Mouse (Mus musculus) left cerebral cortex, postnatal 25 days (tissue): ENCODE data around the gene Kctd13. TPM values are rescaled to one million over a fixed set of nuclear protein-coding genes. Genes with fewer than 3 reads are reported as not detected.
A peak's percentile ranks its signal among the peaks of the same experiment; 100 is the strongest.
"Not testable (repeated sequence)": the region's sequence is repeated elsewhere in the genome, so short reads cannot be mapped to it uniquely, and the experiment has no call there.

Experiments used
- DNase-seq, 2 experiments: peaks; one replicate each; pipeline ENCODE4 v3.0.0; 2022; ENCODE audit warnings: low spot score in 2 of 2, mixed read lengths in 1 of 2
- intact Hi-C: fragments of 180-260 bp; cut with DNase I; formaldehyde crosslinking; loops from one replicate; pipeline ENCODE4 v1.15.1; 2025
- total RNA-seq, 2 experiments: library from RNA; stranded (reverse); gene quantifications; 2 replicates each; pipeline ENCODE4 v1.2.3; 2021

Kctd13 gene
- 100 to 1,000 TPM; 139 TPM for total RNA-seq

DNA sequence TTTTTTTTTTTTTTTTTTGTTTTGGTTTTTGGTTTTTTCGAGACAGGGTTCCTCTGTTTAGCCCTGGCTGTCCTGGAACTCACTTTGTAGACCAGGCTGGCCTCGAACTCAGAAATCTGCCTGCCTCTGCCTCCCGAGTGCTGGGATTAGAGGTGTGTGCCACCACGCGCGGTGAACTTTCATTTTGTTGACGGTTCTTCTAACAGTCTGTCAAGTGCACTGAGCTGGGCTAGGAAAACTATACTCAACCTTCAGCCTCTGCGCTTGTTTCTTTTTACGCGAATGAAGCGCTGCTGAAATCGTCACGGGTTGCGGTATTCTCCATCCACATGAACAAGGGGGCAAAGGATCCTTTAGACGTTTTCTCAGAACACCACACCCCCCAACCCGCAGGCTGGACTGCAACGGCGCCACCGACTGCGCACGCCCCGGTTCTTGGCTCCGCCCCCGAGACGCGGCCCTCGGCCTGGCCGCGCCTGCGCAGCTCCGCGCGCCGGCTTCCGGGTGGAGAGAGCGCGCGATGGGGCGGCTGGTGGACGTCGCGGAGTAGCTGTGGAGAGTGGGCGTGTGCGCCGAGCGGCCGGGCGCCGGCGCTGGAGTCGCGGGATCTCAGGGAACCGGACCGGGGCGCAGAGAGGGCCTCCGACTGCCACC is at the start of gene Kctd13:
TSS of gene Kctd13 (plus strand) at position 496 of the 654 bp plus-strand sequence.
- peak; percentile 92 for DNase-seq
- intact Hi-C loops = loop anchor here (5.0 kb wide), 1 partner anchor 41 kb away; no protein-coding TSS in a partner anchor

DNA sequence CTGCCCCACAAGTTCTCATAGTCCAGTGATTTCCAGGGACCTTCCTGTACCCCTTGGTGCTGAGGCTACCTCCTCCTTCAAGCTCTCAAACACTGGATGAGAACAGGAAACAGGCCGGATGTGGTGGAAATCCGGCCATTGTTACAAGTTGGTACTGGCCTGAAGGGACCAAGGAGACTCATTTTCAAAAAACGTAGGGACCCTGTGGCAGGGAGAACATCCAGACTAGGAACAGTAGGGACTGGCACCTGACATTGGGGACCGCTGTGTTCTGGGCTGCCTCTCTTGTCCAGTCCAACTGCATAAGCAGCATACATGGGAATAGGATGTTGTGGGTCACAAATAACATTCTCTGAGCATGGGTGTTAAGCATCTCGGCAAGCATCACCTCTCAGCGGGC is 47.6 kb upstream of the Kctd13 start:
- intact Hi-C loops = loop anchor here (5.0 kb wide), 1 partner anchor 71 kb away; the partner anchor contains the start of gene Sez6l2
- no peak for DNase-seq

DNA sequence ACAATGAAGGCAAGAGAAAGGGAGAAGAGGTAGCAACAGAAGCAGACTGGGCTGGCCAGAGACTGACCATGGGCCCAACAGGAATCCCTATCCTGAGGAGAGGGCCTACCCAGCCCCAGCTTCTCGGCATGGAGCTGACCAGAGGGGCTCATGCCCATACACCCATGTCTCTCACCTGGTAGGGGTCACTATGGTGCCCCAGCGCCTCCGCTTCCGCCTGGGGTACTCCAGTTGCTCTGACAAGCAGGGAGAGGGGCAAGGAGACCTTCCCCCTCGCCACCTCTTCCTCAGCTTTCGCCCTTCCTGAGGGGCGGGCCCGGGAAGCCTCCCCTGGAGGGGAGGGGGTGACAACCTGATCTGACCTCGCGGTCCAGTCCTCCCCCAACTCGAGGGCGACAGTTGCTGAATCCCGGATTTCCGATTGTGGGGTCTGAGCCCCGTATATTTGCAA is 44.9 kb upstream of the Kctd13 start:
- intact Hi-C loops = loop anchor here (2.0 to 5.0 kb wide), 2 partner anchors 69 to 143 kb away; partner anchors contain the start of genes Maz and Sez6l2

DNA sequence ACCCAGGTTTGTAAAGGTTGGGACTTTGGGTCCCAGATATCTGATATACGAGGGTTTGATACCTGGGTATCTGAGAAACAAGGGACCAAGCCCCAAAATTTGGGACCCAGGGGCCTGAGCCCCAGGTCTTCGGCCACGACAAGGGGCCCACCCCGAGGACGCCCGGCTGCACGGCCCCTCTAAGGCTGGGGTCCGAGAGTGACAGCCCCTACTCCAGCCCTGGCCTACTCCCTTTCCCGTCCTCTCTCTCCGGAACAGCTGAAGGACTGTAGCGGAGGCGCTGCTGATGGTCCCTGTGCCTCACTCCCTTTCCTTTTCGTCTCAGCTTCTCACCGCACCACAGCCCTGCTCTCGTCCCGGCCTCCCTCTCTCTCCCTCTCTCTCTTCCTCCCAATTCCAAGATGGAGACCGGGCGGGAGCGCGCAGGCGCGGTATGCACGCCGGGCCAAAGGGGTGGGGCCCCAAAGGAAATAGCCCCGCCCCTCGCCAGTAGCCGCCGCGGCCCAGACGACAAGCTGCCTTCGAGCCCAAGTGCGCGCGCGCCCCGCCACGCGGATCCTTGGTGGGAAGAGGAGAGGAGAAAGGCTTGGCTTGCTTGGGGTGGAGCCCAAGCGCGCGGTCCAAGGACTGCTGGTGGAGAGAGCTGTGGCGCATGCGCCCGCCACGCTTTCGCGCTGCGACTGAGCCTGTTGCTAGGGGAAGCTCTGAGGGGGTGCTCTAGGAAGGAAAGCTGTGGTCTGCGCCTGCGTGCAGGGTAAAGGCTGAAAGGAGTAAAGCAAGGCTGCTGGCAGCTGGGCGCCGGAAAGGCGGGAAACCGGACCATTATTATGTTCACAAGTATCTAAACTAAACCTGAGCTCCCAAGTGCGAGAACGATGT is 44.2 kb upstream of the Kctd13 start, which contains the start of gene Taok2:
TSS of gene Taok2 (minus strand) at position 418 of the 879 bp plus-strand sequence.
- intact Hi-C loops = loop anchor here (2.0 to 5.0 kb wide), 3 partner anchors 43 to 142 kb away; partner anchors contain the start of genes Kctd13, Maz and Sez6l2
- DNase-seq = peak; percentile 98 to 99

More for the DNA sequence above, 44.9 kb upstream of the Kctd13 start:
- DNase-seq = no peak

DNA sequence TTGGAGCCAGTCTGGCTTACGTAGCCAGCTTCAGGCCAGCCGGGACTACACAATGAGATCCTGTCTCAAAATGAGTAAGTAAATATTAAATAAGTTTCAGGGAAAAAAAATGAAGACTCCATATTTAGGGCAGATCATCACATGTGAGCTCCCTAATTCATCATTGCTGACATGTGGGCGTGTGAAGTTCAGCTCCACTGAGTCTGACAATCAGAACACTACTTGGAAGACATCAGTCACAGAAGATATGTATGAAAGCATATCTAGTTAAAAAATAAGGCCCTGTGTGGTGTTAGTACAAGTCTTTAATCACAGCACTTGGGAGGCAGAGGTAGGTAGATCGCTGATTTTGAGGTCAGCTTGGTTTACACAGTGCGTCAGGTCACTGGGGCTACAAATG is 41.4 kb upstream of the Kctd13 start:
- intact Hi-C loops = loop anchor here (5.0 kb wide), 1 partner anchor 40 kb away; the partner anchor contains the start of gene Kctd13

DNA sequence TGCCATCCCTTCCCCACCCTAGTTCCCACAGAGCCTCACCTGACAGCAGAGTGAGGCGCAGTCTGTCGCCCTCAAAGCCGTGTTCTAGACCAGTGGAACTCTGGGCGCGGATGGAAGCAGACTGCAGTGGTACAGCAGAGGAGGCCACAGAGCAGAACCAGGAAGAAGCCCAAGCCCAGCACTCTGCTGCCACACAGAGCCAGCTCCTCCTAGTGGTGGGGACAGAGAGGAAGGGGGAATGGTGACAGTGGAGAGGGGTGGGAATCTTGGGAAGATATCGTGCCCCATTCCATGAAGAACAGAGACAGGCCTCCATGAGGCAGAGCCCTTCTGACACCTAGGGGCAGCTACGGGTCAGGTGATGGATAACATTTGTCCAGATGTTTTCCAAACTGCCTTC is 39.8 kb upstream of the Kctd13 start:
- intact Hi-C loops = loop anchor here (5.0 kb wide), 1 partner anchor 38 kb away; the partner anchor contains the start of gene Kctd13
- no peak for DNase-seq

More for the DNA sequence above, 41.4 kb upstream of the Kctd13 start:
- DNase-seq = no peak

DNA sequence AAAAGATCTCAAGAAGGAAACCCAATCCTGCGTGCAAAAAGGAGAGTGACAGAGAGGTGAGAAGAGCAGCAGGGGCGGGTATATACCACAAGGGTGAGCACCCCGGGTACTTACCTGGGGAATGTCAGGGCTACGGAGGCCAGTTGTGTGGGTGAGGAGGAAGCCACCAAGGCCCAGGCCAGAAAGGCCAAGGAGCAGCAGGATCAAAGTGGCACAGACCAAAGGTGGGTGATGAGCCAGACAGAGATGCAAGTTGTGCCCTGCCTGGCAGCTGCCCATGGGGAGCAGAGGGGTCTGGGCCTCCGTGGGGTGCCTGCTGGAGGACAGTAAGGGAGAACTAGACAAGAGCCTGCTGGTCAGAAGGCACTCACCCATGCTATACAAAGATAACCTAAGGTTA is 31.8 kb upstream of the Kctd13 start:
- no peak for DNase-seq
- intact Hi-C loops = no loop called here

DNA sequence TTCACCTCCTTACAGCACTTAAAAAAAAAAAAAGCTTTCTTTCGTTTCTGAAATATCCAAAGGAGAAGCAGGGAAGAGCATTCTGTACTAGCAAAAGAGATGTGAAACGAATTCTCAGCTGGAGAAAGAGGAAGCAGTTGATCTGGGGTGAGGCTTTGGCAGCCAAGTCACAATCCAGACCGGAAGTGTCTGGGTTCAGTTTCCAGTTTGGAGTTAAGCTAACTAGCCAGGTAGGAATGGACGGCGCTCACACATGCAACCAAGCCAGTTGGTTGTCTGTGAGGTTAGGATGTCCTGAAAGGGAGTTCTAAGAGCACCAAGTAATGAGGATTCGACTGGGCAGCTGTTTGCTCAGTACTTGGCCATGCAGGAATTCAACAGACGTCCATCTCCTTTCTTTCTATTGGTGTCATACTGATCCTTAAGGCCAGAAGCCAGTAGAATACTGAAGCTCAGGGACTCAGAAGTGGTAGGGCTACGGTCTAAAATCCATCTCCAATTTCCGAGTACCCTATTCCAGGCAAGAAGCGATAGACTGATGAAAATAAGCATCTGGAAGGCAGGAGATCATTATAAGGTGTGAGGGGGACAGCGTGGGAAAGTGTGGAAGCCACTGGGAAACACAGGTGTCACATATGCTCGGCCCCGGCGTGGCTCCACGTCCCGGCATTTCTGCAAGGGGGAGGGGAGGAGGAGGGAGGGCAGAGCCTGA is 31.1 kb upstream of the Kctd13 start:
- DNase-seq = peak; percentile 32 to 43
- intact Hi-C loops = no loop called here

DNA sequence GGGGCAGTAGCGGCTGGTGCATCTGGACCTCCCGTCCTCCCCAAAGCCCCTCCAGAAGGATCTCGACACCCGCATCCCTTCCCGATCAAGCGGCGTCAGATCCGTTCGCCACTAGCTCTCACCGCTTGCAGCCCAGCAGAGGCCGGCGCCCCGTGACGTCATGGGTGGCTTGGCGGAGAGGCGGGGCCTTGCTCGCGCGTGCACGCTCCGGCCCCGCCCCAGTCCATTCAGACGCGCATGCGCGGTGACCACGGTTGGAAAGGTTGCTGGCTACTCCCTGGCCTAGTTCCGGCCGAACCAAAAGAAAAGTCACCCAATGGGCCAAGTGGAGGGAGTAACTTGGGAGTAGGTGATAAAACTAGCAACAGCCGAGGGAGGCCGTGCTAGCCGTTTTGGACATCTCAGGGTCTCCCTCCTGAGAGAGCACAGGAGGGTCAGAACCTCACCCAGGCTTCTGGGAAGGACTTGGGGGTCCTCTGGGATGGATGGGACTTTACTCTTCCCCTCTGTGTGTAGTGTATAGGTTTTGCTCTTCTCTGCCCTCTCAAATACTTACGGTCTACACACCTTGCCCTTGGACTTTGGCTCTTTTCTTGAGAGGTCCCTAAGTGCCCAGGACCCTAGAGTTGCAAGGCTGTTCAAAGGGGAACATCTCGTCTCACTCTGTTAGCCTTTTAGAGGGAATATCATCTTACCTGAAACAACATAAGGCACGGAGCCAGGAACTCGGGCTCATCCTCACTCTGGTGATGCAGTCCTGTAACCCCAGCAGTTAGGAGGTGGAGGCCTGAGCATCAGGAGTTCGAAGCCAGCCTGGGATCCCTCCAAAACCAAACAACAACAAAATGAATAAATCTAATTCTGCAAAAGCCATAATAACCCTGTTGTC is 30.3 kb upstream of the Kctd13 start:
- DNase-seq = peak; percentile 96 to 97
- intact Hi-C loops = no loop called here

DNA sequence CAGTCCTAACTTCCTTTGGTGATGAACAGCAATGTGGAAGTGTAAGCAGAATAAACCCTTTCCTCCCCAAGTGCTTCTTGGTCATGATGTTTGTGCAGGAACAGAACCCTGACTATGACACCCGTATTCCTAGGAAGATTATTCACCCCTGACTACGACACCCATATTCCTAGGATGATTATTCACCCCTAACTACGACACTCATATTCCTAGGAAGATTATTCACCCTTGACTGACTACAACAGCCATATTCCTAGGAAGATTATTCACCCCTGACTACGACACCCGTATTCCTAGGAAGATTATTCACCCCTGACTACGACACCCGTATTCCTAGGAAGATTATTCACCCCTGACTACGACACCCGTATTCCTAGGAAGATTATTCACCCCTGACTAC is 28.9 kb upstream of the Kctd13 start:
- DNase-seq, intact Hi-C loops: not testable (repeated sequence)

DNA sequence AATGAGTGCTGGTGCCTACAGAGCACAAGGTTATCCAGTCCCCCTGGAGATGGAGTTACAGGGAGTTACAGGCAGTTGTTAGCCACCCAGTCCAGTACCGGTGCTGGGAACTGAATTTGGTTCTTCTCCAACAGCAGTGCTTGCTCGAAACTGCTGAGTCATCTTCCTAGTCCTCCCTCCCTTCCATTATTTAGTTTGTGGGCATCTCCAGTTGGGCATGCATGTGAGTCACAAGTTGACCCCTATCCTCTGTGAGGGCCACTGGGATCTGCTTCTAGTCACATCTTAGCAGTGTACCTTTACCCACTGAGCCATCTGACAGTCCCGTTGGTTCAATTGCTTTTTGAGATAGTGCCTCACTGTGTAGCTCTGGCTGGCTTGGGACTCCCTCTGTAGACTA is 23.1 kb upstream of the Kctd13 start:
- no peak for DNase-seq
- intact Hi-C loops = no loop called here

DNA sequence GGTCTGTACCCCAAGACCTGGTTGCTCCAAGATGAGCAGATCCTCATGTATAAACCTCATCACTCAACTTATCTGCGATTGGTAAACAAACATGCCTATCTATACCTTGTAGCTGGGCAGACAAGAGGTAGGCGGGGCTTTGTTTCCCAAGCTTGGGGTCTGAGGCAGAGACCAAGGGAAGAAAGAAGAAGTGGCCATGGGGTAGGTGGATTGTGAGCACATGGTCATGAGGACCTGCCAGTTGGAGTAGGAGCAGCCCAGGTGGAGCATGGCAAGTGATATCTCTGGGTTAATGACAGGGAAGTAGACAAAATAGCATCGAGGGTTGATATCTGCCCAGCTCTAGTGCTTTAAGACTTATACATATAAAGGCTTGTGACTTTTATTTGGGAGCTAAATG is 13.8 kb upstream of the Kctd13 start:
- DNase-seq = no peak
- intact Hi-C loops = no loop called here

DNA sequence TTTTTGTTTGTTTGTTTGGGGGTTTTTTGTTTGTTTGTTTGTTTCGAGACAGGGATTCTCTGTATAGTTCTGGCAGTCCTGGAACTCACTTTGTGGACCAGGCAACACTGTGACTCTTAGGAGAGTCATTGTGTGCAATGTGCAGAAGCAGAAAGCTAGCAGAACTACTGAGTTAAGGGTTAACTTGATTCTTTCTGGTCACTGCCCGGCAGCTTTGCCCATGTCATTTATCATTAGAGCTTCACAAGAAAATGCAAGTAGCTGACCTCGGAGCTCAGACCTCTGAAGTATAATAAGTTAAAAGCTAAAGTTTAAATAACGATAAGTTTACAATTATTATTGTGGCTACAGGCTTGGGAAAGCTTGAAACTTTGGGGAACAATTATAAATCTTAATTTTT is 10.3 kb upstream of the Kctd13 start:
- DNase-seq, intact Hi-C loops: not testable (repeated sequence)

DNA sequence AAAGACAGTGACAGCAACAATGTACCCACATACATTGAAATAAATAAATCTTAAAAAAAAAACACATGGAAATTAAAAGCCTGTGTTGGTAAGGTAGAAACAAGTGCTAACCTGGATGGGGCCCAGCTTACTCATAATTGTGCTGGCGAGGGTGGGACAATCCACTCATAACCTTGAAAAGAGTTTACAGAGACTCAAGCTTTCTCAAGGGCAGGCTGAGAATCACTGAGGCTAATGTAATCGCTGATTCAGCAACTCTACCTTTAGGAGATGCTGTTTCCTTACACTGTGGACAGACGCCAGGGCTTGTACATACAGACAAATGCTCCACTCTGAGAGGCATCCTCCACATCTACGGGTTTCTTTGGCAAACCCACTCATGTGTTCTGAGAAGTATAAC is 8.7 kb upstream of the Kctd13 start:
- no peak for DNase-seq
- intact Hi-C loops = no loop called here

DNA sequence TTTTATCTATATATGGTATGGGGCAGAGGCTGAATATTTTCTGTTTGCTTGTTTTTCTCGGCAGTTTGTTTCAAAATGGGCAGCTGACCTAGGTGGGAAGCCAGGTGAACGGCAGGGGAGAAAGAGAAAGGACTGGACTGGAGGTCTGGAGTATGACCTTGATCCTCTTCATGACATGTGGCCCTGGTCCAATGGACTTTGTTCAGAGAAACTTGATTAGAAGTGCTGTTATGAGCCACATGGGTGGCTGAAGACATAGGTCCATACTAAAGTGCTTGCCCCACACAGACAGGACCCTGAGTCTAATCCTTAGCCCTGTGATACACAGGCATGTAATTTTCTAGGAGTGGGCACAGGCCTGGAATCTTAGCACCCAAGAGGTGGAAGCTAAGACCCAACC is 7.1 kb upstream of the Kctd13 start:
- intact Hi-C loops = no loop called here
- no peak for DNase-seq

DNA sequence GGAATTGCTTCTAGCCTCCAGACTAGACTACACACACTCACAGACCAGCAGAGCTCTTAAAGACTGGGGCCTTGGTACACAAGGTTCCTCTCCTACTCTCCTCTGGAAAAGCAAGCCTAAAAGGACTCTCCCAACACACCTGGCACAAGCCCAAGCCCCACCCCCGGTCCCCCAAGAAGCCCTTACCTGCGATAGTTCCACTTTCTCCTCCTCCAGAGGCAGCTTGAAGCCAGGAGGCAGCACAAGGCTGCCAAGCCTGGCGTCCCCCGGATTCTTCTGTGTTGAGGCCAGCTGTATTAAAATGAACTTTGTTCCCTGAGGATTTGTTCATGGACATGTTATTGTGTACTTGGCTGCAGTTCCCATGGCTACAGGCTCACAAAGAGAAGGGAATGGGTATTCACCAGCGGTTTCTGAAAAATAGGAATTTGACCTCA is 6.0 kb upstream of the Kctd13 start, which contains the start of gene Tmem219:
TSS of gene Tmem219 (minus strand) at position 294 of the 437 bp plus-strand sequence.
- DNase-seq = peak in 1 of 2 experiments; percentile 37
- intact Hi-C loops = no loop called here

DNA sequence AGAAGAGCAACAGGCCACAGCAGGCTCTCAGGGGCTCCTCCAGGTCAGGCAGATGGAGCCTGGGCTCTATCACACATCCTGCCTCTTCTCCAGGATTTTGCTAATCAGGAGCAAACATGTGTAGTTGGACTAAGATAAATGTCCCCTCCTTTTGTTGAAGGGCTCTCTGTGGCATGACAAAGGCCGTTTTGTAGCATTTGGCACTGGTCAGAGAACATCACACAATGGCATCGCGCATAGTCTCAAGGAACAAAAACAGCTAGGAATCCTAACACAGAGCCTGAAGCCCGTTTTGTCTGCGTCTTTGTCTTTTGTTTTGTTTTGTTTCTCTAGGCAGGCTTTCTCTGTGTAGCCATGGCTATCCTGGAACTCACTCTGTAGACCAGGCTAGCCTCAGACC is 4.7 kb upstream of the Kctd13 start:
- intact Hi-C loops = no loop called here
- no peak for DNase-seq

DNA sequence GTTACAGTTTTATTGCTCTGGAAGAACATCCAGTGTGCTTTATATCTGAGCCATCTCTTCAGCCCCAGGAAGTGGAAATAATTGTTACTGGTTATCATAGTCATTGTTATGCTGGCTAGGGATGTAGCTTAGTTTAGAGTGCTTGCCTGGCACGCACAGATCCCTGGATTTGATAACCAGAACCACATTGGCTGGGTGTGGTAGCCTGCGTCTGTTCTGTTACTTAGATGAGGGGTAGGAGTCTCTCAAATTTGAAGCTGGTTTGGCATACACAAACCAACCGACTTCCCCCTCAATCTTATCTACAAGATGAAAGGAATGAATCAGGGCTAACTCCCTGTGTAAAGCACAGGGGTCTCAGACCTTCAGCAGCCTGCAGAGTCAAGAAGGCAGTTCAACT is 2.4 kb upstream of the Kctd13 start:
- intact Hi-C loops = loop anchor here (5.0 kb wide), 1 partner anchor 39 kb away; no protein-coding TSS in a partner anchor
- no peak for DNase-seq
